In the genomic region with DNA sequence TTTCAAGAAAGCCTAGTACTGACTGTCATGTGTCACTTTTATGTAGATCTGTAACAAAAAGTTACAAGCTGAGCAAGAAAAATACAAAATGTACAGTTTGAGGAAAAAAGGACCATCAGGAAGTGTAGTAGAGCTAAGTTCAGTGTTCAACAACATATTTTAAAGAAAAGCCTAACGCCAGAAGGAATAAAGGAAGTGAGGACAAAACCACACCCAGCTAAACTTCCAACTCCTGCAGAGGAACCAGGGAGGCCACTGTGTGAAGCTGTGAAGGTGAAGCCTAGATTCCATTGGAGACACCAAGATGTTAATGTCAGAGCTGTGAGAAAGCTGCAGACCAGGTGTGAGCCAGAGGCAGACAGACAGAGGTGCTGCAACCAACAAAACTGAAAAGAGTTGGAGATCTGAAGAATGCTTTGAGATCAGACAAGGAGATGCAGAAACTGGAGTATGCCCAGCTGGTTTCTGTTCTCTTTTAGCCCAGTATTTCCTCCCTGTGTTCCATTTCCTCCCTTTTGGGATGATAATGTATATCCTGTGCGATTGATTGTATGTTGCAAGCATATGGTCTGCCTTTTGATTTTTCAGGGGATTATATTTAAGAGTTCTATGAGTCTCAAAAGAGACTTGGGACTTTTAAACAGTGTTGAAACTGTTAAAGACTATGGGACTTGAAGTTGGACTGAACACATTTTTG, we compare ENCODE assay signal across 29 mouse cellular contexts. TPM values are rescaled to one million over a fixed set of nuclear protein-coding genes. Genes with fewer than 3 reads are reported as not detected.
DNase-seq lines count a peak whose midpoint lies in the region; ATAC-seq and TF ChIP-seq lines count a peak whose summit lies in the region.
"Had no signal": no experiment of that assay in that cellular context is flagged by ENCODE, and none has a peak within 500 bp of the region (broad histone marks: within the 10 kb centered on the region; RNA-seq: fewer than 3 reads in every experiment).

No protein-coding gene starts in this region.

- intact Hi-C loops in gastrocnemius, adult 2 months (cut with DNase I) = no loop called here

- no peaks in the 10 kb centered on the region for H3K27me3 ChIP-seq in MEL (ENCODE audit: control insufficient read depth in 1 of 2, insufficient read depth in 2 of 2, low read length in 2 of 2)
- H3K27me3 ChIP-seq: CH12.LX; forebrain, embryonic 13.5 days; heart, embryonic 12.5 days; heart, embryonic 15.5 days; hindbrain, embryonic 13.5 days had no signal

- no peak overlapping the region for H3K9ac ChIP-seq in MEL (ENCODE audit: control insufficient read depth, low read depth, low read length, poor library complexity, severe bottlenecking)
- H3K9ac ChIP-seq: forebrain, embryonic 13.5 days; forebrain, postnatal 0 days; heart, embryonic 12.5 days; heart, embryonic 15.5 days; hindbrain, embryonic 13.5 days had no signal

- no peak overlapping the region for H3K27ac ChIP-seq in MEL (ENCODE audit: control insufficient read depth, low read depth, low read length)
- peak overlapping the region; percentile 51 for H3K27ac ChIP-seq in macrophage
- no peak overlapping the region for H3K27ac ChIP-seq in gastrocnemius, adult 2 months
- H3K27ac ChIP-seq: forebrain, embryonic 10.5 days; forebrain, embryonic 13.5 days; heart, embryonic 15.5 days; hindbrain, embryonic 10.5 days; hindbrain, embryonic 13.5 days had no signal

- H3K36me3 ChIP-seq in MEL (ENCODE audit: control insufficient read depth in 1 of 2, insufficient read depth in 2 of 2, low read length in 2 of 2) (peaks cover 7 to 21% of the 10 kb centered on the region in 2 experiments; a peak in 3 of 4 replicates), macrophage (ENCODE audit: inconsistent target) (no peaks in the 10 kb centered on the region)

- TF ChIP-seq POLR2A in MEL (IDR thresholded peaks at IDR 0.05; ENCODE audit: control insufficient read depth in 1 of 2, insufficient read depth in 1 of 2, low read depth in 1 of 2, low read length in 2 of 2, poor library complexity in 1 of 2) = no peak

- no peak for TF ChIP-seq CTCF in MEL (IDR thresholded peaks at IDR 0.05 in 2 of 3, conservative IDR thresholded peaks at IDR 0.05 in 1 of 3; ENCODE audit: control insufficient read depth in 1 of 3, insufficient read depth in 1 of 3, low read depth in 2 of 3, low read length in 3 of 3, poor library complexity in 1 of 3, severe bottlenecking in 1 of 3)
- no peak for TF ChIP-seq CTCF in gastrocnemius, adult 2 months (IDR thresholded peaks at IDR 0.05)

- 15% methylated on average over 2 of the region's 2 CpGs for WGBS in macrophage (ENCODE audit: missing documents)

- H3K4me1 ChIP-seq in MEL (ENCODE audit: control insufficient read depth in 1 of 2, insufficient read depth in 2 of 2, low read length in 2 of 2) = peaks cover 3 to 17% of the 10 kb centered on the region in 2 experiments
- H3K4me1 ChIP-seq: forebrain, embryonic 10.5 days; forebrain, embryonic 13.5 days; heart, embryonic 15.5 days; hindbrain, embryonic 10.5 days; hindbrain, embryonic 13.5 days had no signal

- H3K4me3 ChIP-seq in MEL (ENCODE audit: control insufficient read depth in 1 of 2, insufficient read depth in 1 of 2, low read depth in 2 of 2, low read length in 2 of 2) (no peak overlapping the region), macrophage (ENCODE audit: inconsistent target) (no peak overlapping the region)
- H3K4me3 ChIP-seq in gastrocnemius, adult 2 months = no peak overlapping the region
- H3K4me3 ChIP-seq: forebrain, embryonic 10.5 days; forebrain, embryonic 13.5 days; heart, embryonic 12.5 days; heart, embryonic 15.5 days; hindbrain, embryonic 10.5 days; hindbrain, embryonic 13.5 days had no signal

- DNase-seq in MEL (ENCODE audit: low read depth, low spot score) = peak; percentile 36
- DNase-seq in gastrocnemius, adult 2 months = no peak
- no peak for DNase-seq in lung, postnatal 25 days (ENCODE audit: low spot score)
- DNase-seq: adrenal gland, adult 8-10 months; adrenal gland, postnatal 36 days; B cell, adult 2 months; cerebellum, adult 11-12 months; cerebellum, adult 8-10 months; cerebellum, postnatal 10 days; cerebellum, postnatal 36 days; forebrain, postnatal 0 days; gastrocnemius, postnatal 25 days; heart, postnatal 10 days; heart, postnatal 36 days had no signal

- TF ChIP-seq RAD21 in MEL (IDR thresholded peaks at IDR 0.05; ENCODE audit: low read depth, low read length) = no peak

- H3K79me2 ChIP-seq in MEL (ENCODE audit: control insufficient read depth, insufficient read depth, low read length, poor library complexity) (no peaks in the 10 kb centered on the region), macrophage (ENCODE audit: inconsistent target) (no peaks in the 10 kb centered on the region)

- no peak for TF ChIP-seq EP300 in MEL (IDR thresholded peaks at IDR 0.05; ENCODE audit: low read depth in 1 of 2, low read length in 2 of 2)

- H3K9me3 ChIP-seq in MEL (replicated peaks; ENCODE audit: insufficient read depth, low read length) = no peaks in the 10 kb centered on the region
- H3K9me3 ChIP-seq: forebrain, embryonic 10.5 days; G1E; heart, embryonic 15.5 days; hindbrain, embryonic 13.5 days had no signal

- ATAC-seq in common myeloid progenitor, adult 5-6 weeks (replicated peaks; ENCODE audit: low read depth, poor library complexity, severe bottlenecking) = 0 out of 2 replicates have a peak, but pooled peaks have one; percentile 21
- ATAC-seq in monocyte, adult 5-6 weeks (replicated peaks; ENCODE audit: insufficient number of reproducible peaks, low FRiP score, low TSS enrichment, poor library complexity, severe bottlenecking) = 0 out of 2 replicates have a peak, but pooled peaks have one; percentile 25
- ATAC-seq in inflammation-experienced regulatory T-cells, adult 6 months = no peak
- ATAC-seq: activated CD4-positive, CD25-positive, alpha-beta regulatory T cell, adult 4 months; forebrain, embryonic 13.5 days; forebrain, postnatal 0 days; hindbrain, embryonic 16.5 days; intestine, embryonic 16.5 days had no signal

TF ChIP-seq in MEL, 35 proteins besides CTCF, POLR2A, EP300 and RAD21:
- TF ChIP-seq ZKSCAN1 (IDR thresholded peaks at IDR 0.05; ENCODE audit: low read depth, low read length) (no peak), NRF1 (IDR thresholded peaks at IDR 0.05; ENCODE audit: insufficient read depth, low read depth, low read length, poor library complexity, severe bottlenecking) (no peak), MAFK (IDR thresholded peaks at IDR 0.05; ENCODE audit: borderline replicate concordance, low read depth, low read length) (no peak), E2F4 (IDR thresholded peaks at IDR 0.05; ENCODE audit: borderline replicate concordance, low read depth, low read length) (no peak), CHD2 (IDR thresholded peaks at IDR 0.05; ENCODE audit: low read length) (no peak), MAZ (IDR thresholded peaks at IDR 0.05; ENCODE audit: low read depth, low read length) (no peak), ETS1 (IDR thresholded peaks at IDR 0.05; ENCODE audit: low read depth, low read length) (no peak), USF2 (IDR thresholded peaks at IDR 0.05; ENCODE audit: borderline replicate concordance in 1 of 2, insufficient read depth in 1 of 2, low read depth in 1 of 2, low read length in 2 of 2) (no peak), USF1 (IDR thresholded peaks at IDR 0.05; ENCODE audit: low read depth, low read length) (no peak), TAL1 (IDR thresholded peaks at IDR 0.05; ENCODE audit: low read length) (no peak), HCFC1 (IDR thresholded peaks at IDR 0.05; ENCODE audit: low read depth, low read length) (no peak), SIN3A (IDR thresholded peaks at IDR 0.05; ENCODE audit: low read length) (no peak)

RNA-seq across cellular contexts. Expression of a gene that starts 5.1 kb away (rescaled TPM):
- 40.6 and 44.0 TPM in 2 replicates for total RNA-seq in MEL (2012; rRNA removed)
- polyA plus RNA-seq in MEL (2012; ENCODE audit: insufficient read depth in 1 of 2, insufficient read length in 2 of 2, low read depth in 1 of 2, low replicate concordance in 2 of 2, missing spikeins in 1 of 2) (10 to 100 TPM in 1 of 2 experiments, not detected in 1; 51.0 TPM), macrophage (2018) (14.3 to 31.6 TPM (median 30.5 TPM) in 3 replicates)
- total RNA-seq in common myeloid progenitor, adult 5-6 weeks (2017) = 16.7 and 18.1 TPM in 2 replicates
- 1 to 10 TPM in 22 of 26 experiments, under 1 TPM in 1, not detected in 3; 0.82 to 6.5 (median 3.1) TPM for total RNA-seq in macrophage (2018; cell fraction: chromatin; rRNA removed)
- total RNA-seq in macrophage (2018; cell fraction: cytosol; rRNA removed) = 10 to 100 TPM; 20.2 to 34.0 (median 27.0) TPM
- total RNA-seq in macrophage (2018; cell fraction: nucleus; rRNA removed) = 10 to 100 TPM in 3 of 26 experiments, 1 to 10 TPM in 23; 2.8 to 14.4 (median 6.3) TPM
- total RNA-seq in monocyte, adult 5-6 weeks (2017) = 6.9 to 17.5 TPM (median 7.5 TPM) in 3 replicates
- total RNA-seq in gastrocnemius, adult 2 months (2021) = 10 to 100 TPM; 36.1 to 37.1 TPM
- 100 to 1,000 TPM in 2 of 3 experiments, 10 to 100 TPM in 1; 90.1 to 134 (median 126) TPM for polyA plus RNA-seq in inflammation-experienced regulatory T-cells, adult 6 months (2017; shearing (Covaris generic))

RNA-seq across cellular contexts. Expression of a gene that starts 51.9 kb away (rescaled TPM):
- total RNA-seq in MEL (2012; rRNA removed) = 0.29 and 0.54 TPM in 2 replicates
- polyA plus RNA-seq in MEL (2012; ENCODE audit: insufficient read depth in 1 of 2, insufficient read length in 2 of 2, low read depth in 1 of 2, low replicate concordance in 2 of 2, missing spikeins in 1 of 2) (1 to 10 TPM in 1 of 2 experiments, not detected in 1; 2.2 TPM), macrophage (2018) (not detected in 3 replicates)
- total RNA-seq in common myeloid progenitor, adult 5-6 weeks (2017) = not detected in 2 replicates
- not detected for total RNA-seq in macrophage (2018; cell fraction: chromatin; rRNA removed)
- total RNA-seq in macrophage (2018; cell fraction: cytosol; rRNA removed) = under 1 TPM in 1 of 26 experiments, not detected in 25; 0.14 TPM
- total RNA-seq in macrophage (2018; cell fraction: nucleus; rRNA removed) = not detected
- not detected in 3 replicates for total RNA-seq in monocyte, adult 5-6 weeks (2017)
- 1 to 10 TPM in 1 of 2 experiments, under 1 TPM in 1; 0.64 to 1.4 TPM for total RNA-seq in gastrocnemius, adult 2 months (2021)
- not detected for polyA plus RNA-seq in inflammation-experienced regulatory T-cells, adult 6 months (2017; shearing (Covaris generic))
- total RNA-seq: G1E had no signal
- polyA plus RNA-seq: activated CD4-positive, CD25-positive, alpha-beta regulatory T cell, adult 4 months had no signal
